In genomic region chr2:149739886-149740285, GRCm38 (mm10) we compare ENCODE assay signal across 11 mouse cellular contexts.
A peak's percentile ranks its signal among the peaks of the same experiment; 100 is the strongest.
DNase-seq lines count a peak whose midpoint lies in the region; ATAC-seq and TF ChIP-seq lines count a peak whose summit lies in the region.
"Had no signal": no experiment of that assay in that cellular context is flagged by ENCODE, and none has a peak within 500 bp of the region (broad histone marks: within the 10 kb centered on the region; RNA-seq: fewer than 3 reads in every experiment).

No protein-coding gene starts in this region.

- no peak for DNase-seq in hindbrain, embryonic 11.5 days (ENCODE audit: low spot score)
- peak; percentile 42 for DNase-seq in brain, embryonic 18.5 days (ENCODE audit: low read depth, low spot score)
- peak; percentile 74 to 79 for DNase-seq in cerebellum, postnatal 36 days
- DNase-seq in lung, postnatal 36 days = no peak
- DNase-seq in heart, adult 2 months = no peak
- DNase-seq: kidney, adult 2 months had no signal

- H3K4me3 ChIP-seq in hindbrain, embryonic 13.5 days = no peak overlapping the region
- H3K4me3 ChIP-seq in hindbrain, embryonic 11.5 days (ENCODE audit: low read depth, low read length) = no peak overlapping the region
- H3K4me3 ChIP-seq in neural tube, embryonic 14.5 days (ENCODE audit: low read depth, low read length) = no peak overlapping the region
- H3K4me3 ChIP-seq in heart, adult 2 months = no peak overlapping the region
- H3K4me3 ChIP-seq: lung, embryonic 15.5 days; neural tube, embryonic 12.5 days had no signal

- no peaks in the 10 kb centered on the region for H3K79me2 ChIP-seq in heart, adult 2 months (replicated peaks; ENCODE audit: control insufficient read depth, insufficient read depth, low read length)

- no peak for TF ChIP-seq POLR2A in heart, adult 2 months (IDR thresholded peaks at IDR 0.05; ENCODE audit: insufficient read depth, low read depth, low read length)

- intact Hi-C loops in heart, adult 2 months (cut with DNase I) = no loop called here

- no peaks in the 10 kb centered on the region for H3K9me3 ChIP-seq in hindbrain, embryonic 13.5 days
- no peaks in the 10 kb centered on the region for H3K9me3 ChIP-seq in hindbrain, embryonic 11.5 days (ENCODE audit: control insufficient read depth, low read length)
- H3K9me3 ChIP-seq in neural tube, embryonic 14.5 days (ENCODE audit: control insufficient read depth, low read length) = no peaks in the 10 kb centered on the region
- H3K9me3 ChIP-seq: lung, embryonic 15.5 days; neural tube, embryonic 12.5 days had no signal

- H3K36me3 ChIP-seq in hindbrain, embryonic 13.5 days = no peaks in the 10 kb centered on the region
- H3K36me3 ChIP-seq in hindbrain, embryonic 11.5 days (ENCODE audit: control insufficient read depth, insufficient read depth, low read length) = no peaks in the 10 kb centered on the region
- no peaks in the 10 kb centered on the region for H3K36me3 ChIP-seq in neural tube, embryonic 14.5 days (ENCODE audit: control insufficient read depth, insufficient read depth, low read length)
- no peaks in the 10 kb centered on the region for H3K36me3 ChIP-seq in heart, adult 2 months (ENCODE audit: control insufficient read depth, insufficient read depth, low read length)
- H3K36me3 ChIP-seq: lung, embryonic 15.5 days; neural tube, embryonic 12.5 days had no signal

- 0 out of 2 replicates have a peak, but pooled peaks cover 3% of the 10 kb centered on the region for H3K4me1 ChIP-seq in hindbrain, embryonic 13.5 days (replicated peaks)
- H3K4me1 ChIP-seq in hindbrain, embryonic 11.5 days (replicated peaks; ENCODE audit: control insufficient read depth, insufficient read depth, low read length) = no peaks in the 10 kb centered on the region
- no peaks in the 10 kb centered on the region for H3K4me1 ChIP-seq in neural tube, embryonic 14.5 days (ENCODE audit: control insufficient read depth, insufficient read depth, low read length)
- H3K4me1 ChIP-seq in heart, adult 2 months (ENCODE audit: control insufficient read depth, insufficient read depth, low read length) = no peaks in the 10 kb centered on the region
- H3K4me1 ChIP-seq: lung, embryonic 15.5 days; neural tube, embryonic 12.5 days had no signal

- H3K4me2 ChIP-seq in hindbrain, embryonic 13.5 days = no peak overlapping the region
- no peak overlapping the region for H3K4me2 ChIP-seq in hindbrain, embryonic 11.5 days (replicated peaks; ENCODE audit: low read depth, low read length)
- H3K4me2 ChIP-seq in neural tube, embryonic 14.5 days (ENCODE audit: low read depth, low read length) = no peak overlapping the region
- H3K4me2 ChIP-seq: lung, embryonic 15.5 days; neural tube, embryonic 12.5 days had no signal

- ATAC-seq in hindbrain, embryonic 13.5 days (ENCODE audit: low FRiP score) = peak; percentile 77
- no peak for ATAC-seq in hindbrain, embryonic 11.5 days (ENCODE audit: low FRiP score)
- ATAC-seq in neural tube, embryonic 14.5 days (ENCODE audit: low read depth) = peak; percentile 70; the same call in 1 of the 2 replicates
- no peak for ATAC-seq in inflammation-experienced regulatory T-cells, adult 6 months

- no peak overlapping the region for H3K27ac ChIP-seq in hindbrain, embryonic 13.5 days
- no peak overlapping the region for H3K27ac ChIP-seq in hindbrain, embryonic 11.5 days (ENCODE audit: low read depth, low read length)
- H3K27ac ChIP-seq in neural tube, embryonic 14.5 days (ENCODE audit: low read depth, low read length) = no peak overlapping the region
- H3K27ac ChIP-seq in heart, adult 2 months = no peak overlapping the region
- H3K27ac ChIP-seq: lung, embryonic 15.5 days; neural tube, embryonic 12.5 days had no signal

- no peaks in the 10 kb centered on the region for H3K27me3 ChIP-seq in hindbrain, embryonic 13.5 days
- no peaks in the 10 kb centered on the region for H3K27me3 ChIP-seq in hindbrain, embryonic 11.5 days (ENCODE audit: control insufficient read depth, insufficient read depth, low read length)
- no peaks in the 10 kb centered on the region for H3K27me3 ChIP-seq in neural tube, embryonic 14.5 days (ENCODE audit: control insufficient read depth, insufficient read depth, low read length)
- no peaks in the 10 kb centered on the region for H3K27me3 ChIP-seq in heart, adult 2 months (ENCODE audit: control insufficient read depth, insufficient read depth, low read length)
- H3K27me3 ChIP-seq: lung, embryonic 15.5 days; neural tube, embryonic 12.5 days had no signal

- no peak overlapping the region for H3K9ac ChIP-seq in hindbrain, embryonic 13.5 days
- no peak overlapping the region for H3K9ac ChIP-seq in hindbrain, embryonic 11.5 days (ENCODE audit: low read depth, low read length)
- no peak overlapping the region for H3K9ac ChIP-seq in neural tube, embryonic 14.5 days (replicated peaks; ENCODE audit: low read depth, low read length)
- no peak overlapping the region for H3K9ac ChIP-seq in heart, adult 2 months (ENCODE audit: low read depth, low read length)
- H3K9ac ChIP-seq: lung, embryonic 15.5 days; neural tube, embryonic 12.5 days had no signal

- 77% methylated on average over 2 of the region's 2 CpGs for WGBS in hindbrain, embryonic 13.5 days
- 86% methylated on average over 2 of the region's 2 CpGs for WGBS in hindbrain, embryonic 11.5 days
- 79% methylated on average over 2 of the region's 2 CpGs for WGBS in neural tube, embryonic 14.5 days
- WGBS in heart, adult 2 months = 53% methylated on average over 2 of the region's 2 CpGs

- no peak for TF ChIP-seq EP300 in heart, adult 2 months (IDR thresholded peaks at IDR 0.05; ENCODE audit: insufficient read depth, low read depth, low read length)

- no peak for TF ChIP-seq CTCF in heart, adult 2 months (IDR thresholded peaks at IDR 0.05)

Comparison
In these comparisons a context has a peak if more than half of its experiments do, and no peak if none do; other contexts are left out.
1. ATAC-seq: peak in hindbrain, embryonic 13.5 days (single experiment) and neural tube, embryonic 14.5 days (single experiment); none in hindbrain, embryonic 11.5 days (single experiment) and inflammation-experienced regulatory T-cells, adult 6 months (single experiment).
2. DNase-seq: peak in brain, embryonic 18.5 days (single experiment) and cerebellum, postnatal 36 days (2 of 2); none in hindbrain, embryonic 11.5 days (single experiment), lung, postnatal 36 days (single experiment) and heart, adult 2 months (0 of 2).